Mouse (Mus musculus) hindbrain, embryonic 14.5 days (tissue): ENCODE measurements around the gene Hdac10. TPM values are rescaled to one million over a fixed set of nuclear protein-coding genes. Genes with fewer than 3 reads are reported as not detected.

Experiments
- ATAC-seq: fragments of 200-750 bp; cut with Nextera tagmentation; 2 replicates; pipeline ENCODE4 v1.8.0; 2017; ENCODE audit warnings: moderate number of reproducible peaks, mild to moderate bottlenecking, moderate TSS enrichment, moderate library complexity; ENCODE audit not compliant: low FRiP score
- DNase-seq: peaks from one replicate; pipeline ENCODE4 v3.0.0-alpha.2; 2015; ENCODE audit warnings: low spot score
- H3K27ac ChIP-seq: fragments of 300-500 bp; sonication (generic); 2 replicates; pipeline ENCODE4 v1.5.1; 2014; ENCODE audit warnings: mild to moderate bottlenecking, moderate library complexity
- H3K27me3 ChIP-seq: fragments of 300-500 bp; sonication (generic); 2 replicates; pipeline ENCODE4 v1.6.1; 2014; ENCODE audit warnings: mild to moderate bottlenecking, low read length, mixed read lengths; ENCODE audit not compliant: control insufficient read depth, insufficient read depth
- H3K36me3 ChIP-seq: fragments of 300-500 bp; sonication (generic); replicated peaks from 2 replicates; pipeline ENCODE4 v1.6.1; 2014; ENCODE audit not compliant: control insufficient read depth, insufficient read depth
- H3K4me1 ChIP-seq: fragments of 300-500 bp; sonication (generic); replicated peaks from 2 replicates; pipeline ENCODE4 v1.6.1; 2014; ENCODE audit warnings: antibody characterized with exemption, low read length, mixed read lengths; ENCODE audit not compliant: control insufficient read depth, insufficient read depth
- H3K4me2 ChIP-seq: fragments of 300-500 bp; sonication (generic); replicated peaks from 2 replicates; pipeline ENCODE4 v1.6.1; 2014; ENCODE audit warnings: mild to moderate bottlenecking, moderate library complexity
- H3K4me3 ChIP-seq: fragments of 300-500 bp; sonication (generic); replicated peaks from 2 replicates; pipeline ENCODE4 v1.5.1; 2014; ENCODE audit warnings: mild to moderate bottlenecking, low read length
- H3K9ac ChIP-seq: fragments of 300-500 bp; sonication (generic); 2 replicates; pipeline ENCODE4 v1.6.1; 2014
- H3K9me3 ChIP-seq: fragments of 300-500 bp; sonication (generic); 2 replicates; pipeline ENCODE4 v1.6.1; 2016; ENCODE audit warnings: low read length; ENCODE audit not compliant: control insufficient read depth
- WGBS: fragments of 180-500 bp; shearing (Covaris S2); extraction: QIAGEN DNeasy Blood & Tissue Kit; methylation state at CpG from one replicate; pipeline ENCODE4 v1.1.7; 2014; 5-methylcytosine and 5-hydroxymethylcytosine counted together
- polyA plus RNA-seq: library from polyadenylated mRNA; unstranded; fragments of >200 nt; fragmentation: Nextera tagmentation; extraction: Ambion mirVana; gene quantifications from 2 replicates; pipeline ENCODE4 v1.2.1, GENCODE M21; 2014

Hdac10 gene
- polyA plus RNA-seq, 1 experiment from 2014 or later = 19.1 TPM

DNA sequence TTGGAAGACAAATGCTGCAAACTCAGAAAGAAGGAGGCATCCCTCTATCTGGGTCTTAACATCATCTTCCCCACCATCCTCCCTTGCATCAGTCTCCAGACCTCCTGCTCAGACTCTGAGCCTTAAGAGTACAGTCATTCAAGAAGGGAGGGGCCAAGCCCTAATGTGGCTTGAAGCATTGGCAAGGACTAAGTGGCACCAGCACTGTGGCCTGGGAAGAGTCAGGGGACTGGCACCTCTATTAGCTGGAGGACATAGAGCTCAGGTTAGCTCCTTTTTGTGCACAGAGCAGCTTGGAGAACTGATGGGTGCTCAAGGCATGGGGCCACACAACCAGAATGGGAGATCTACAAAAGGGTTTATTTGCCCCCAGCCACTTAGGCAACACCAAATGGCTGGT lies 1.7 kb upstream of the Hdac10 start:
- no peaks in the 10 kb centered on the region for H3K27me3 ChIP-seq
- H3K4me1 ChIP-seq = peaks cover 13% of the 10 kb centered on the region
- no peak overlapping the region for H3K4me3 ChIP-seq
- H3K9me3 ChIP-seq = no peaks in the 10 kb centered on the region
- no peak overlapping the region for H3K9ac ChIP-seq
- H3K4me2 ChIP-seq = no peak overlapping the region
- ATAC-seq (no peak), DNase-seq (no peak)
- H3K36me3 ChIP-seq = no peaks in the 10 kb centered on the region; the same call in 1 of the 2 replicates
- no peak overlapping the region for H3K27ac ChIP-seq

DNA sequence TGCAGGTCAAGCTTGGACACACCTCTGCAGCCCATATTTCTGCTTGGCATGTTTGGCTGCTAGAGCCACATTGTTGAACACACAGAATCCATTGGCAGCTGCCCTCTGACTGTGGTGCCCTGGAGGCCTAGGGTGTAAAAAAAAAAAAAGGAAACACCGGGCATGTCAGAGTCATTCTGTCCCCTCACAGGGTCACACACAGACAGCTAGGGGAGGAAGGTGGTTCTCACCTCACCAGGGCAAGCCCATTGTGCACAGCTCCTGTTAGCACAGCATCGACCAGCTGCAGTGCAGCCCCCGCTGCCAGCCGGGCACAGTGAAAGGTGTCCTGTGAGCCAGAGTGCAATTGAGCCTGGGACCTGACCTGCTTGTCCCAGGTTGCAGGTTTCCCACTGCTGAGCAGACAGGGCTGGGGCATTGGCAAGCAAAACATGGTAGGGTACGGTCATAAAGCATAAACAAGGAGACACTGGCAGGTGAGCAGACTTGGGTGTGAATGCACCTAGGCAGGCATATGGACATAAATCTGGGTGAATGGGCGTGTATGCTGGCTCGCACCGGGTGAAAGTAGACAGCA lies 1.0 kb downstream of the Hdac10 start:
- 91% methylated on average over 8 of the region's 8 CpGs for WGBS
- no peak for DNase-seq
- Histone ChIP-seq H3K9ac (peak overlapping the region; percentile 56), H3K36me3 (peaks cover 10% of the 10 kb centered on the region; the same call in 1 of the 2 replicates), H3K27me3 (no peaks in the 10 kb centered on the region), H3K9me3 (no peaks in the 10 kb centered on the region), H3K4me3 (peak overlapping the region; percentile 43), H3K4me1 (peaks cover 21% of the 10 kb centered on the region), H3K4me2 (peak overlapping the region; percentile 69), H3K27ac (no peak overlapping the region)
- ATAC-seq = no peak

DNA sequence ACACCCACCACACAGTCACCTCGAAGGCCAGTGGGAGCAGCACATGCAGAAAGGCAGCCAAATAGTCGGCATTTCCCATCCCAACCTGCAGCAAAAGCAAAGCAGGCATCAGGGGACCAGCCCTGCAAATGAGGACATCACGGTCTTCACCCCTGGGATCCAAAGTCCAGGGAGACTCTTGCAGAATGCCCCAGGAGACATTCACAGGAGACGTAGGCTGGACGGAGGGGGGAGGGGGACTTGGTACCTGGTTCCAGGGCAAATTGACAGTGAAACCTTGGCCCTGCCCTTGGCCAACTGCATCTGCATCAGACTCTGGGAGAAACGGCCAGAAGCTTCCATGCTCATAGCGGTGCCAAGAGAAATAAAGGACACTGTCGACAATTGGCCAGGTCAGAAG lies 1.9 kb downstream of the Hdac10 start:
- Histone ChIP-seq H3K27me3 (no peaks in the 10 kb centered on the region), H3K4me3 (no peak overlapping the region), H3K27ac (no peak overlapping the region), H3K9ac (no peak overlapping the region), H3K4me1 (peaks cover 29% of the 10 kb centered on the region), H3K36me3 (peaks cover 10% of the 10 kb centered on the region; the same call in 1 of the 2 replicates), H3K9me3 (no peaks in the 10 kb centered on the region), H3K4me2 (no peak overlapping the region)
- no peak for DNase-seq
- 92% methylated on average over 8 of the region's 8 CpGs for WGBS
- no peak for ATAC-seq

- Histone ChIP-seq H3K36me3 (peaks cover 10% of the 10 kb centered on the region; the same call in 1 of the 2 replicates), H3K27me3 (no peaks in the 10 kb centered on the region), H3K4me3 (no peak overlapping the region), H3K27ac (no peak overlapping the region), H3K9me3 (no peaks in the 10 kb centered on the region), H3K9ac (no peak overlapping the region), H3K4me2 (no peak overlapping the region), H3K4me1 (peaks cover 41% of the 10 kb centered on the region)
- ATAC-seq (no peak), DNase-seq (no peak)
- WGBS = 92% methylated on average over 9 of the region's 9 CpGs
These were observed 3.1 kb downstream of the Hdac10 start for GRCm38 (mm10) chr15:89125351-89125750.

DNA sequence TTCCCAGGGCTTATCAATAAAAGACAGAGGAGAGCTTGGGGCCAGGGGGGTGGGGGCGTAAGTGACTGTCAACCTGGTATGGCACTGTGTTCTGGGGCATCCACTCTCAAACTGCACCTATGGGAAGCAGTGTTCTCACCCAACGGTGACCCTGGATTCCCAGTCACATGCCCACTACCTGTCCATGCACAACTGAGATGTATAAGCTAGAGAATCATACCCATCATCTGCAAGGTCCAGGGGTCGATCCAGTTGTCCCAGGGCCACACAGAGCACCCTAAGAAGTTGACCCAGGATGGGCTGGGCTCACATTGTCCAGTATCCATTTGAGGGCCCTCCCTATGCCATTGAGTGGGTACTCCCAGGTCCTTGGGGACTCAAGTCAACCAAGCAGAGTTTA lies 4.2 kb downstream of the Hdac10 start:
- Histone ChIP-seq H3K9ac (peak overlapping the region; percentile 71; the same call in 1 of the 2 replicates), H3K27ac (peak overlapping the region; percentile 87; the same call in 1 of the 2 replicates), H3K36me3 (peaks cover 15% of the 10 kb centered on the region; the same call in 1 of the 2 replicates), H3K9me3 (no peaks in the 10 kb centered on the region), H3K27me3 (no peaks in the 10 kb centered on the region), H3K4me1 (peaks cover 47% of the 10 kb centered on the region), H3K4me3 (no peak overlapping the region), H3K4me2 (0 out of 2 replicates have a peak overlapping the region, but pooled peaks have one; percentile 98)
- DNase-seq (no peak), ATAC-seq (no peak)
- 95% methylated on average over 3 of the region's 3 CpGs for WGBS

DNA sequence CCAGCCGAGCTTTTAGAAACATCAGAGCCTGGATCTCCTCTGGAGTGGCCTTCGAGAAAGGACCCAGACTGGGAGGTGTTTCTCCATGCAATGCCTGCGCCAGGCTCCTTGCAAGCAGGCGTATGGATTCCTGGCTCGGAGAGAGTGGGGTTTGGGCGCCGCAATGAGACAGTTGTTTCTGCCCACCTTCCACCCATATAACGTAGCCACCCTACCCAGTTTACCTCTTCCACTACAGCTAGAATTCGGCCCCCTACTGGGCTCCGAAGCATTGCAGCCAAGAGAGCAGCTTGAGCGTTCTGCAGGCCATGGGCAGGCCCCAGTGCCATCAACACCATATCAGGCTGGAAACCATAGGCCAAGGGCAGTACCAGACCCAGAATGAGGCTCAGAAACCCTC lies 4.9 kb downstream of the Hdac10 start:
- Histone ChIP-seq H3K27ac (peak overlapping the region; percentile 87), H3K27me3 (no peaks in the 10 kb centered on the region), H3K4me3 (peak overlapping the region; percentile 86), H3K9me3 (no peaks in the 10 kb centered on the region), H3K4me2 (peak overlapping the region; percentile 98), H3K9ac (peak overlapping the region; percentile 71), H3K36me3 (peaks cover 19% of the 10 kb centered on the region; the same call in 1 of the 2 replicates), H3K4me1 (peaks cover 42% of the 10 kb centered on the region)
- DNase-seq (peak; percentile 58), ATAC-seq (peak; percentile 1; the same call in 1 of the 2 replicates)
- WGBS = 33% methylated on average over 11 of the region's 11 CpGs

DNA sequence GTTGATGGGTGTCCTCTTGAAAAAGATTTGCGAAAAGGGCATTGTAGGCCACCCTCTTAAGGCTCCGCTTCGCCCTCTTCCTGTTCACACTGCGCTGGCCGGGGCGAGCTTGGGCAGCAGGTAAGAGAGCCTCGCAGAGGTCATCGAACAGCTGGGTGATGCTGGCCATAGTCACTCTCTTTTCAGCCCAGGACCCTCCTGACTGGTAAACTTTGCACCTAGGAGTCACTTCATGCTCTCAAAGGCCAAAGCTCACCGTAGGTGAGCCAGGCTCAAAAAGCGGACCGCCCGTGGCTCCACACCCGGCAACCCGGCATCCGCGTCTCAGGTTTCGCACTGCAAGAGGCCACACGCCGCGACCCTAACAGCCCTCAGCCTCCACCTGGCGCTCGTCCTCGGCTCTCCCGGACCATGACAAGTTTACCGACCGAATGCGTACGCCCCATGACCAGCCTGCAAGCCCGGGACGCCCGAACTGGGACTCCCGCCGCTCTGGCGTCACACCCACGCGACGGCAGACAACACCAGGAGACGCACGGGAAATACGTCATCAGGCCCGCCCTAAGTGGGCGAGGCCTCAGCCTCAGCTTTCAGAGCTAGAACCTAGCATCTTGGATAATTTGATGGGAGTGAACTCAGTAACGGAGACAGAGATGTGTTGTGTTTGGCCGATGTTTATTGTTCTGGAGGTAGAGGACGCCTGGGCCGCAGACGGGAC lies 5.7 kb downstream of the Hdac10 start, which contains the start of gene Tubgcp6:
Tubgcp6 (minus strand) TSS at position 464 of the 718 bp plus-strand sequence.
- peaks cover 38% of the 10 kb centered on the region for H3K4me1 ChIP-seq
- peak; percentile 83 for ATAC-seq
- WGBS = under 1% methylated on average over 47 of the region's 47 CpGs

GRCm38 (mm10) chr15:89118007-89118406 lies 10.5 kb downstream of the Hdac10 start:
- no peak overlapping the region for H3K9ac ChIP-seq
- H3K4me1 ChIP-seq = peaks cover 25% of the 10 kb centered on the region
- H3K27ac ChIP-seq = no peak overlapping the region
- no peaks in the 10 kb centered on the region for H3K9me3 ChIP-seq
- no peak overlapping the region for H3K4me3 ChIP-seq
- H3K27me3 ChIP-seq = no peaks in the 10 kb centered on the region
- H3K4me2 ChIP-seq = no peak overlapping the region
- H3K36me3 ChIP-seq = peaks cover 60% of the 10 kb centered on the region
- DNase-seq = no peak
- no peak for ATAC-seq

More for the DNA sequence above, 5.7 kb downstream of the Hdac10 start, which contains the start of gene Tubgcp6:
- Histone ChIP-seq H3K9me3 (no peaks in the 10 kb centered on the region), H3K4me2 (peak within 1 kb of the TSS; percentile 98), H3K4me3 (peak within 1 kb of the TSS; percentile 86), H3K36me3 (peaks cover 27% of the 10 kb centered on the region; the same call in 1 of the 2 replicates), H3K9ac (peak within 1 kb of the TSS; percentile 71), H3K27ac (peak within 1 kb of the TSS; percentile 87), H3K27me3 (no peaks in the 10 kb centered on the region)
- DNase-seq = peak; percentile 98

- H3K4me3 ChIP-seq = no peak overlapping the region
- DNase-seq (no peak), ATAC-seq (no peak)
- no peak overlapping the region for H3K9ac ChIP-seq
- 87% methylated on average over 9 of the region's 9 CpGs for WGBS
- H3K27me3 ChIP-seq = no peaks in the 10 kb centered on the region
- peaks cover 98% of the 10 kb centered on the region for H3K36me3 ChIP-seq
- H3K9me3 ChIP-seq = no peaks in the 10 kb centered on the region
- H3K27ac ChIP-seq = no peak overlapping the region
- no peaks in the 10 kb centered on the region for H3K4me1 ChIP-seq
- H3K4me2 ChIP-seq = no peak overlapping the region
These were observed 18.4 kb downstream of the Hdac10 start for GRCm38 (mm10) chr15:89110147-89110546.
